Mouse (Mus musculus) spleen, adult 2 months (tissue): ENCODE data around the gene Fads2. TPM values are rescaled to one million over a fixed set of nuclear protein-coding genes. Genes with fewer than 3 reads are reported as not detected.

Experiments used
- DNase-seq, 2 experiments: peaks; one replicate each; pipeline versions ENCODE4 v3.0.0 to v3.0.0-alpha.2; 2012 to 2021; ENCODE audit warnings: low spot score in 2 of 2, low read depth in 1 of 2
- H3K27ac ChIP-seq: fragments of 200-500 bp; 2 replicates; pipeline ENCODE4 v1.5.1; 2012; ENCODE audit warnings: low read length, inconsistent platforms; ENCODE audit not compliant: insufficient read depth
- H3K27me3 ChIP-seq: fragments of 200-500 bp; 2 replicates; pipeline ENCODE4 v1.6.1; 2012; ENCODE audit warnings: mild to moderate bottlenecking, moderate library complexity, low read length, inconsistent platforms; ENCODE audit not compliant: control insufficient read depth, insufficient read depth
- H3K36me3 ChIP-seq: fragments of 200-500 bp; 2 replicates; pipeline ENCODE4 v1.6.1; 2012; ENCODE audit warnings: mild to moderate bottlenecking, low read length, inconsistent platforms; ENCODE audit not compliant: control insufficient read depth, insufficient read depth
- H3K4me1 ChIP-seq: fragments of 200-500 bp; 2 replicates; pipeline ENCODE4 v1.6.1; 2011; ENCODE audit warnings: inconsistent platforms; ENCODE audit not compliant: control insufficient read depth, insufficient read depth, insufficient read length
- H3K4me3 ChIP-seq: fragments of 200-500 bp; 2 replicates; pipeline ENCODE4 v1.5.1; 2011; ENCODE audit warnings: mild to moderate bottlenecking, inconsistent platforms; ENCODE audit not compliant: insufficient read depth, insufficient read length; ENCODE audit errors: extremely low read depth
- CTCF ChIP-seq: fragments of 200-500 bp; IDR thresholded peaks from 2 replicates; pipeline ENCODE4 v1.5.1; 2011; ENCODE audit warnings: mild to moderate bottlenecking, inconsistent platforms; ENCODE audit not compliant: insufficient read depth, insufficient read length, insufficient replicate concordance; ENCODE audit errors: extremely low read depth
- POLR2A ChIP-seq: fragments of 200-500 bp; IDR thresholded peaks from 2 replicates; pipeline ENCODE4 v1.6.1; 2011; ENCODE audit warnings: low read depth, low read length, inconsistent platforms
- WGBS: fragments of 180-500 bp; shearing (Covaris S2); methylation state at CpG from one replicate; pipeline ENCODE4 v1.1.7; 2018; 5-methylcytosine and 5-hydroxymethylcytosine counted together
- polyA plus RNA-seq: library from polyadenylated mRNA; depleted of rRNA; stranded (reverse); fragments of >200 nt; gene quantifications from 2 replicates; pipeline ENCODE4 v1.2.3, GENCODE M21; 2012

The Fads2 gene
- polyA plus RNA-seq, 1 experiment = 9.6 TPM

DNA sequence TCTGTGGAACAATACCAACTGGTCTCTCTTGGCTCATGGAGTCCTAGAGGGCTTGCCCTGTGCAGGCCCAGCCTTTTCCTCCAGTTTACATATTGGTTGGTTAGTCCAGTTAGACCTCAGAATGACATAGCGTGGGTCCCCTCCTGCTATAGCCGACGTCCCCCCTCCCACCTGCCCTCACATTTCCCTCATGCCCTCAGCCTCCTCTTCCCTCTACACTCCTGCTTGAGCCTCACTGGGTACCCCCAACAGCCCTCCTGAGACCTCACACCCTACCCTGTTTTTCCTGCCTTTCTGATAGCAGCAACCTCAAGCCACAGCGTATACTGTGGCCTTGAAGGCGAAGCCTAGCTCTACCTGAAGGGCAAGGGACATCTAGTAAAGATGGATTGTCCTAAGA is 38.7 kb downstream of the Fads2 start:
- Histone ChIP-seq H3K4me3 (no peak overlapping the region), H3K36me3 (no peaks in the 10 kb centered on the region), H3K4me1 (peaks cover 17% of the 10 kb centered on the region; the same call in 1 of the 2 replicates), H3K27me3 (no peaks in the 10 kb centered on the region), H3K27ac (no peak overlapping the region)
- no peak for TF ChIP-seq CTCF
- TF ChIP-seq POLR2A = no peak
- no peak for DNase-seq
- 55% methylated on average over 5 of the region's 5 CpGs for WGBS

DNA sequence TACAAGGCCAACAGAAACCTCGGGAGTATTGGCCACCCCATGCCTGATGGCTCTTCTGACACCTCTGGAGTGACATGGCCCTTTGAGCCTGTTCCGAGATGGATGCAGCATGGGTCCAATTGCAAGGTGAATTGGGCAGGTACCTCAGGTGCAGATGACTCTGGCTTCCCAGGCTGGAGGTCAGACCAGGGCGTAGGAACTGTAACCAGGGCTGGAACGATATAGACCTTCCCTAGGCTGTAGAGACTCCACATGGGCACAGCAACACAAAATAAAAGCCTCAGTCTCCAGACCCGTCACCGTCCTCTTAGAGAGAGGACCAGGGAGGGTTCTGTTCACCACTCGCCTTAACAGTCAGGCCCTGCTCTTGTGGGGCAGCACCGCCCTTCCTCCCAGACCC is 39.3 kb downstream of the Fads2 start:
- Histone ChIP-seq H3K4me1 (peaks cover 17% of the 10 kb centered on the region; the same call in 1 of the 2 replicates), H3K27ac (no peak overlapping the region), H3K4me3 (no peak overlapping the region), H3K27me3 (no peaks in the 10 kb centered on the region), H3K36me3 (no peaks in the 10 kb centered on the region)
- TF ChIP-seq POLR2A (no peak), CTCF (no peak)
- no peak for DNase-seq
- 90% methylated on average over 8 of the region's 8 CpGs for WGBS

- H3K27me3 ChIP-seq = no peaks in the 10 kb centered on the region
- H3K36me3 ChIP-seq = no peaks in the 10 kb centered on the region
- WGBS = 85% methylated on average over 2 of the region's 2 CpGs
- no peak overlapping the region for H3K4me3 ChIP-seq
- TF ChIP-seq CTCF (no peak), POLR2A (no peak)
- peaks cover 17% of the 10 kb centered on the region; the same call in 1 of the 2 replicates for H3K4me1 ChIP-seq
- DNase-seq = no peak
- H3K27ac ChIP-seq = no peak overlapping the region
Observed at GRCm38 (mm10) chr19:10061624-10062023, 39.9 kb downstream of the Fads2 start.

DNA sequence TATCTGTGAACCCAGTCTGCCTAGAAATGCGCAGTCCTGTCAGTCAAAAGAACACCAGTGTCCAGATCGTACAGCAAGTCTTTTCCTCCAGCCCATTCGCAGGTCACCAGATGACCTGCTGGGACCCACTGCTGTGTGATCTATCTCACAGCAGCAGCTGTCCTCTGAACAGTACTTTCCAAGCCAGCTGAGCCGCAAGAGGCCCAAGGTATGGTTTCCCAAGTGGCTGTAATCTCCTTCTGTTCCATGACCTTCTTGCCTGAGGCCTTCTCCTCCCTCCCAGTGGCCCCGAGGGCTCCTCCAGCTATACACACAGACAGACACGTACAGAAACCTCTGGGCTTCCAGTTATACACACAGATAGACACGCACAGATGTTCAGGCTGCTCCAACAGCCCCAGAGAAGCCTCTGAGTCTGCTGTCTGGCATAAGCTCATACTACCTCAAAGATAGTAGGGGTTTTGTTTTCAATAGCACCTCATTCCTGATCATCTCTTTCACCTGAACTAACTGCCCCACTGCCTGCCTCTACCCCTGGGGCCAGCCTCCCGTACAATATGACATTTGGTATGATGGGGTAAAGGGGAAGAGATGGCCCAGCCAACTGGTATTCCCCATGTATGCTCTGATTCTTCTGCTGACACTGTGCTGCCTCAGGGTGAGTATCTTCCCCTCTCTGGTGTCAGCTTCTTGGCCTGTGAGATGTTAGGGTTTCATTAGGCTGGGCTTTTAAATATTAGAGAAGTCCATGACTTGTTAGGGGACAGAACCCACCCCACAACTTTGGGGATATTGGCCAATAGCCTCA is 40.6 kb downstream of the Fads2 start:
- Histone ChIP-seq H3K27ac (no peak overlapping the region), H3K27me3 (no peaks in the 10 kb centered on the region), H3K36me3 (no peaks in the 10 kb centered on the region), H3K4me1 (peaks cover 17% of the 10 kb centered on the region; the same call in 1 of the 2 replicates), H3K4me3 (no peak overlapping the region)
- 68% methylated on average over 8 of the region's 8 CpGs for WGBS
- TF ChIP-seq CTCF (no peak), POLR2A (no peak)
- no peak for DNase-seq

- WGBS = 50% methylated on average over 10 of the region's 10 CpGs
- H3K27me3 ChIP-seq = no peaks in the 10 kb centered on the region
- DNase-seq = no peak
- no peak overlapping the region for H3K27ac ChIP-seq
- TF ChIP-seq POLR2A (no peak), CTCF (no peak; the same call in 1 of the 2 replicates)
- no peak overlapping the region for H3K4me3 ChIP-seq
- H3K4me1 ChIP-seq = peaks cover 13% of the 10 kb centered on the region; the same call in 1 of the 2 replicates
- no peaks in the 10 kb centered on the region for H3K36me3 ChIP-seq
Observed at GRCm38 (mm10) chr19:10059911-10060567, 41.5 kb downstream of the Fads2 start.

DNA sequence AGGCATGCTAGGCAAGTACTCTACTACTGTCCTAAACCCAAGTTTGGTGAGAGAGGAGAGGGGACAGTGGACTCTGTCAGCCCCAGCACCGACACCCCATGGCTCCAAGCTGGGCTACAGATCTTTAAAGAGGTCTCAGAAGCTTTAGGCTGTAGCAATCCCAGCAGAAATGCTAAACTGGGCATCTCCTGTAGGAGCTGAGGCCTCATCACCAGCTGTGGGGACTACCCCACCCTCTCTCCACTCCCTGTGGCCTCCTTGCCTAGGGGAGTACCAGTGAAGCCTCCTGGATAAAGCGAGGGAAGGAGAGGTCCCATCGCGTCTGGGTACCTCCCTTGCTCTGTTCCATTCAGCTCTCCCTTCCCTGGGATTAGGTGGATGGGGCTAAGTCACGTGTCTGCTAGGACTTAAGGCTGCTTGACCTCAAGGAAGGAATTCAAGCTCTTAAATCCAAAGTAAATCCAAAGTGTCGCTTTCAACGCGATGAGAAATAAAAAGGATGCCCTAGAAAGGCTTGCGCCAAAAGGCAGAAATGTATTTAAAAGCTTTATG is 42.6 kb downstream of the Fads2 start:
- Histone ChIP-seq H3K27me3 (no peaks in the 10 kb centered on the region), H3K4me3 (no peak overlapping the region), H3K27ac (no peak overlapping the region), H3K36me3 (no peaks in the 10 kb centered on the region), H3K4me1 (peaks cover 4% of the 10 kb centered on the region; the same call in 1 of the 2 replicates)
- no peak for DNase-seq
- TF ChIP-seq POLR2A (no peak), CTCF (no peak)
- WGBS = 93% methylated on average over 9 of the region's 9 CpGs
